Mouse (Mus musculus): Measurements from ENCODE around the gene Sdhaf1.

Sdhaf1 gene

DNA sequence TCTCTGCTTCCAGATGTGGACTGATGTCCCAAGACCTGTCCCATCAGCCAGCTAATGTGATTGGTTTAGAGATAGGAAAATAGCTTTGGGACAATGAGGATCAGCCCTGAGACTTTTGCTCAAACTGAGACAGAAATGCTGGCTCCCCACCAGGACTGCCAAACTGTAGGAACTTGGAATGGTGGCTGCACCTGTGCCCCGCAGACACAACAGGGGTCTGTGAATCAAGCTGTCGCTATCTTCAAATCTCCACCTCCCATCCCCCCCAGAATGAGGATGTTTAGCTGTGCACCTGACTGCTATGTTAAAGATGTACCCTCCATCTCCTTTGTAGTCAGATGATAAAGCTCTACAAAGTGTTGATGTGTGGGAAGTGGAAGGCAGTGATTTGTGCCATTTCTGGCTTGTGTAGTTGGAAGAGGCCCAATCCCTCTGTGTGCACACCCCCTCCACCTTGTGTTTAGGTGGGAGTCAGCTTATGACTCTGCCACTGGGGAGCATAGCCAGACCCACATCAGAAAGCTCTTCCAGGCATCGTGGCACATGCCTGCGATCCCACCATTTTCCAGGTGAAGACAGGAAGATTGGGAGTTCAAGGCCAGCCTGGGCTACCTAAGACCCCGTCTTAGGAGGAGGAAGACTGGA, 727 bp upstream of the Sdhaf1 start:
- DNase-seq: no peak

- DNase-seq: no peak
Observed at GRCm38 (mm10) chr7:30322865-30323264, 830 bp downstream of the Sdhaf1 start.

DNA sequence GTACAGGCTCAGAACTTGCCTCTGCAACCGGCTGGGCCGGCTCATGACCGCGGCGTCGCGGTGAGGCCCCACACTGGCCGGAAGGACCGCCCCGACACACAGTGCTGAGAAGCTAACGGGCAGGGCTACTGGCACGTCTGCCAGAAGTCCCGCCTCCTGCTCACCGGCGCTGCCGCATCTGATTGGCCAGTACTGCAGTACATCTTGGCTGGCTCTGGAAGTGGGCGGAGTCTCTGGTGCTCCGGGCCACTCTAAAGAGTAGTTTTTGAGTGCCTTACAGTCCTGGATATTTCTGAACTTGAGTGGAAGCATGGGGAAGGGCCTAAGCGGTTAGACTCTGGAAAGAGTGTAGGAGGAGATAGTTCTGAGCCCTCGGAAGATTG, 1.4 kb downstream of the Sdhaf1 start:
- DNase-seq: peak; percentile 96

DNA sequence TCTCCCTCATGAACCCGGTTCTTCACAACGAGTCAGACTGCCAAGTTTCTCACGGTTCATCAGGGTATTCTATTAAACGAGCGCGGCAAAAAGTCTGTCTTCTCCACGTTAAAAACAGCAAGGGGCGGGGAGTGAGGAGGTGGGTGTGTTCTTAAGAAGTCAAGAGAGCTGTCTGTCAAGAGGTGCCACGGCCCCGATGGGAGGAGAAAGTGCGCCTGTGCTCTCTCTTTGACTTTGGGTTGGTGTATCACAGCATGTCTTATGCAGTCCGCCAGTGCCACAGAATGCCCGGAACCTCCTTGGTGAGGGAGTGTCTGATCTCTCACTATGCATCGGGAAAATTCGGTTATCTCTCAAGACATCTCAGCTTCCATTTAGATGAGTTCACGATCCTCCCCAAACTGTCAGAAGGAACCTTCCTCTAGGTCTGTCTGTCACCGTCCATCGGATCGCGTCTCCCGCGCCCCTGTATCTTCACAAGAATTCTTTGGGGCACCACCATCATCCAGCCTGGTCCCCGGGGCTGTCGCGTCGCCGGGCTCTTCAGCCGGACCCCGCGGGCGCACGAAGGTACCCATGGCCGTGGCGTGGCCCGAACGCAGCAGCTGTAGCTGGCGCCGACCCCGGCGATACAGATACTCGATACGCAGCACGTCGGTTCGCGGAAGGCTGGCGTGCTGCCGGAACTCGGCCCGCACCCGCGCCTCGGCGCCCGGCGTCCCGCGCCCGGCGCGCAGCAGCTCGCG, 2.0 kb downstream of the Sdhaf1 start, which contains the start of gene E130208F15Rik:
TSS of gene E130208F15Rik (plus strand) at position 202 of the 746 bp plus-strand sequence.
- DNase-seq: peak; percentile 74

- DNase-seq: no peak
Observed at GRCm38 (mm10) chr7:30320946-30321345, 2.7 kb downstream of the Sdhaf1 start.

DNA sequence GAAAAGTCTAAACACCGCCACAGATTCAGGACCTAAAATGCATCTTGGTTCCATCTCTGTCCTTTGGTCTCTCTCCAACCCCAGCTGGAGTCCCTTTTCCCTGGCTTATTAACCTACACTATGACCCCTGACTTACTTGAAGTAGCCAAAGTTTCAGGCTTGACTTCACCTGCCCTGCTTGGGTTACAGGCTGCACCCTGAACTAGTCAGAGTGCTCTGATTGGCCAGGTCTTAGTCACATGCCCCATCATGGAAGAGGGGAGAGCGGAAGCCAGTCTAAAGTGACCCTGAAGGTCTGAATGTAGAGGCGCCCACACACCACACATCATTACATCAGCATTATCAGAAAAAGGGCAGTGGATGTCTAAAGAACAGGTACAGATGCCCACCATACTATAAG, 5.6 kb downstream of the Sdhaf1 start:
- DNase-seq: no peak

DNA sequence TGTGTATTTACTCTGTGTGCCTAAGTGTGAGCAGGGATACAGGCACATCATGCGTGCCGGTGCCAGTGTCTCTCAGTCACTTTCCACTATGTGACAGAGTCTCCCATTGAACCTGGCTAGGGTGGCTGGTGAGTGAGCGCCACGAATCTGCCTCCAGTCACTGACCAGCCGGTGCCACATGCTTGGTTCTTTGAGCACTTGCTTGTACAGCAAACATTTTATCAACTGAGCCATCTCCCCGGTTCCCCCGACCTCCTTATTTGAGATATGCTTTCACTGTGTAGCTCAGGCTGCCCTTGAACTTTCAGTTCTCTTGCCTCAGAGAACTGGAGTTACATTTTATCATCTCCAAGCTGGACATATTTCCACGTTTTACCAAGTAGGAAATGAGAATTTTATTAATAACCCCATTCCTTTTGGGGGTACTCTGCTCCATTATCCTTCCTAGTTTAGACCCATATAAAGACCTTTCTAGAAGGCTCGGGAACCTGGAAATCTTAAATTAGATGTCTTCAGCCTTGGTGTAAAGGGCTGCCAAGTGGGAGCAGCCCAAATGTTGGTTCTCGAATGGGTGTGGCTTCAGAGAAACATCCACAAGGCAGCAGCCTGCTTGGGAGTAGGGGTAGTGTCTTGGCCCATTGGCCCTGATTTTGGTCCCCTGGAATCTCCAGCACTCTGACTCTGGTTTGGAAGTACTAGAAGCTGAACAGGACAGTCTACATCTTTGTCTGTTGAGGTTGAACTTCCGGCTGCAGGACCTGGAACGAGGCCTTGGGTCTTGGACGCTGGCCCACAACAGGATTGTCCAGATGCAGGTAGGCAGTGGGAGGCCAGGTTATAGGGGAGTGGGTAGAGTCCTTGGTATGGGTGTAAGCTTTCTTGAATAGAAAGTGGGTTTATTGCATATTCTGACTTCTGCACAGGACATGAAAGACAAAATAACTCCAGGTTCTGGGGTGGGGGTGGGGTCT, 7.9 kb downstream of the Sdhaf1 start:
- no peak for DNase-seq

DNA sequence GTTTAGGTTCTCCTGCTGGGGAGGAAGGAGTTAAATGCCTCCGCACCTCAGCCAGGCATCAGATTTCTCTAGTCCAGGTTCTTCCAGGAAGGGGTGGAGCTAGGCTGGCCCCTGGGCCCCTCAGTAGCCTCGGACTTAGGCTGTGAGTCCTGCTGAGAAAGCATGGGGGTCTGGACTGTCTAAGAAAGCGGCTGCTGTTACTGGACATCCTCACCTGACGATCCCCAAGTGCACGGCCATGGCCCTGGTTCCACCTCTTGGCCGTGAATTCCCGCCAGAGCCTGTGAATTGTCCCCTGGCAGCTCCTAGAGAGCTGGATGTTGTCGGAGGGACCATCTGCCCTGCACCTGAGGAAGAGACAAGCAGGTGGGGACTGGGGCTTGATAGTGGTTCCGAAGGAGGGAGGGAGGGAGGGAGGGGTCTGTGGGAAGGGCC, 9.0 kb downstream of the Sdhaf1 start, which contains the start of gene Syne4:
TSS of gene Syne4 (plus strand) at position 87 of the 435 bp plus-strand sequence.
- no peak for DNase-seq

GRCm38 (mm10) chr7:30313666-30314320, 9.9 kb downstream of the Sdhaf1 start:
- no peak for DNase-seq

DNA sequence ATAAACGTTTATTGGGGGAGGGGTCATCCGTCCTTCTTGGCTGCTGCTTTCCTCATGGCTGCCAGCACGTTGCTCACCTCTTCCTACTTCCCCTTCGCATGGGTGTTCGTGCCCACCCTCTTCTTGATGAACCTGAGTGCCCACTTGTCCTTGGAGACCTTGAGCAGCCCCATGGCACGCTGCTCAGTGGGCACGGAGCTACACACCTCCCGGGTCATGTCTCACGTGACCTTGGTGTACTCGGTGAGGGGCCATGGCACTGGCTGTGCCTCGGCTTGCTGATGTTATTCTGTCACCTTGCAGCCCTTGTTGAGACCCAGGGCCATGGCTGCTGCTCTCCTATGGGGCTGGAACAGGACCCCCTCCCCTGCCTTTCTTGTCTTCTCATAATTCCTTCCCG, 13.6 kb downstream of the Sdhaf1 start:
- DNase-seq: no peak

DNA sequence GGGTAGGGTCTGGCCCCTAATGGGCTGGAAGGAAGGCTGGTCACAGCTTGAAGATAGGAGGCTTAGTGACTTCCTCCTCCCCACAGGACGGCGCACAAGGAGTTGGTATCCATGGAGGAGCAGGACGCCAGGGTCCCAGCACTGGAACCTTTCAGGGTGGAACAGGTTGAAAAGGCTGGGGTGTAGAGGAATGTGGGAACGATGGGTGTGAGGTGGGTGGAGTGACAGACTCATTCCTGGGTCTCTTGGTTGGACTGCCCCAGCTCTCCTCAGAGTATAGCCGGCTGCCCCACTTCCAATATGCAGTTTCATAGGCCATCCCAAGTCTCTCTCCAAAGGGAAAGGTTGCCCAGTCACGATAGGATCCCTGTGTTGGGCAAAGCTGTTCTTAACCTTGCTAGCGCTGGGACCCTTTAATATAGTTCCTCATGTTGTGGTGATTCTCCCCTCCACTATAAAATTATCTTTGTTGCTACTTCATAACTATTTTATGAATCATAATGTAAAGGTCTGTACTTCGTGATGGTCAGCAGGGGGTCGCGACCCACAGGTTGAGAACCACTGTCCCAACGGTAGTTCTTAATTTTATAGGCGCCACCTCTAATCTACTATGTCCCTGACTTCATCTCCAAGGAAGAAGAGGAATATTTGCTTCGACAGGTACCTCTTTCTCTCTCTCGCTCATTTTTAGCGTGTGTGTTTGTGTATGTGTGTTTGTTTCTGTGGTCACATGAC, 14.1 kb downstream of the Sdhaf1 start:
- DNase-seq: no peak

GRCm38 (mm10) chr7:30308076-30309005, 15.4 kb downstream of the Sdhaf1 start, which contains the start of gene Alkbh6:
Gene Alkbh6, plus strand, starts transcription at chr7:30308717.
- DNase-seq: peak; percentile 92

- DNase-seq: peak; percentile 16
Observed at GRCm38 (mm10) chr7:30306083-30306779, 17.5 kb downstream of the Sdhaf1 start.

- peak; percentile 51 for DNase-seq
Observed at GRCm38 (mm10) chr7:30300914-30301313, 22.8 kb downstream of the Sdhaf1 start.

- no peak for DNase-seq
Observed at GRCm38 (mm10) chr7:30297266-30297665, 26.4 kb downstream of the Sdhaf1 start.

DNA sequence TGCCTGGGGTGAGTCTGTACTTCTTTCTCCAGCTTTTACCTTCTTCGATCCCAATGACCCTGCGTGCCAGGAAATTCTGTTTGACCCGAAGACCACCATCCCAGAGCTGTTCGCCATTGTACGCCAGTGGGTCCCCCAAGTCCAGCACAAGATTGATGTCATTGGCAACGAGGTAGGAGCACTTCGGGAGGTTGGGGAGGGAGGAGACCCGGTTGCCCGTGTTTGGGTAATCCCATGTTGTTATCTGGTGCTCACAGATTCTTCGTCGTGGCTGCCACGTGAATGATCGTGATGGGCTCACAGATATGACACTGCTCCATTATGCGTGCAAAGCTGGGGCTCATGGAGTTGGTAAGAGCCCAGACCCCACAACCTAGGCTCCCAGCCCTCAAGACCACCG, 26.9 kb downstream of the Sdhaf1 start:
- no peak for DNase-seq

- DNase-seq: no peak
Observed at GRCm38 (mm10) chr7:30295103-30295502, 28.6 kb downstream of the Sdhaf1 start.

DNA sequence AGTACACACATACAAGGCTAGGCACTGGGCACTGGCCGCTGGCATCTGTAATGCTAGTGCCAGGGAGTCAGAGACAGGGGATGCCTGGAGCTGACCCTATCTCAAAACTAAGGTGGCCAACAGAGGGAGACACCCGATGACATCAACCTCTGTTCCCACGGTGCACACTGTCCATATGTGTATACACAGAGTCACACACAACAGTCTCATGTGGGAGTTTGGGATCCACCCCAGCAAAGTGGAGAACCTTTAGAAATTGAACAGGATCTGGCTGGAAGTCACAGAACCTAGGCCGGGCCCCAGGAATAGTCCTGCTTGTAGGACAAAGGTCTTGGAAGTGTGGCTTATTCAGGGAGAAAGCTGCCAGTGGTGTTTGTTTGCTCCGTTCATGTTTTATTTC, 29.4 kb downstream of the Sdhaf1 start:
- no peak for DNase-seq

DNA sequence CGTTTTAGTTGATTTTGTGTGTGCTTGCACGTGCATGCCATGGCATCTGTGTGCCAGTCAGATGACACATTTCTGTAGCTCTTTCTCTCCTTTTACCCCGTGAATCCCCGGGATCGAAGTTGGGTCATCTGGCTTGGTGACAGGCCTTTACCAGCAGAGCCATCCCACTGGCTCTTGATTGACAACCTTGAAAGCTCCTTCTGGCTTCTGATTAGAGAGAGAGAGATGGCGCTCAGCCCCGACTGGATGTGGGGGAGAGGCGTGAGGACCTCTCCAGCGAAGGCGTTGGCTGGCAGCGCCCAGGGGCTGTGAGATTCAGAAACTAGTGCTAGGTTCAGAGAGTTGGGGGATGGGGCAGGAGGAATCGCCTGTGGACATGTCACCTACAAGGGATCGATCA, 29.9 kb downstream of the Sdhaf1 start:
- DNase-seq: no peak

Measured in thymus, postnatal 25 days (tissue).